Mouse (Mus musculus): ENCODE results near the gene Mesp1. TPM values are rescaled to one million over a fixed set of nuclear protein-coding genes. Genes with fewer than 3 reads are reported as not detected.

The Mesp1 gene
- polyA plus RNA-seq (2015; fragmentation: Nextera tagmentation; extraction: Ambion mirVana) = 0.17 TPM in 1 of 2 replicates, not detected in the other

- no peak for ATAC-seq (ENCODE audit: insufficient read depth, low FRiP score)
- Histone ChIP-seq H3K4me1 (ENCODE audit: control insufficient read depth, insufficient read depth, low read length) (peaks cover 5% of the 10 kb centered on the region; the same call in 1 of the 2 replicates), H3K27me3 (ENCODE audit: control insufficient read depth, insufficient read depth, low read length) (peaks cover 45% of the 10 kb centered on the region), H3K27ac (ENCODE audit: low read length) (no peak within 1 kb of the TSS), H3K9me3 (replicated peaks; ENCODE audit: control insufficient read depth, low read length) (no peaks in the 10 kb centered on the region), H3K4me2 (ENCODE audit: low read depth, low read length) (peak within 1 kb of the TSS; percentile 93), H3K4me3 (replicated peaks; ENCODE audit: low read length) (peak within 1 kb of the TSS; percentile 54), H3K9ac (ENCODE audit: low read length) (peak within 1 kb of the TSS; percentile 63), H3K36me3 (ENCODE audit: control insufficient read depth, insufficient read depth, low read length) (no peaks in the 10 kb centered on the region)
- WGBS = 75% methylated on average over 6 of the region's 6 CpGs
These were observed at the start of gene Mesp1 for GRCm38 (mm10) chr7:79793688-79794087. TSS of gene Mesp1 (minus strand) at chr7:79793788.

GRCm38 (mm10) chr7:79842163-79842562 lies 48.6 kb upstream of the Mesp1 start:
- peak; percentile 61; the same call in 1 of the 2 replicates for ATAC-seq (ENCODE audit: insufficient read depth, low FRiP score)
- 46% methylated on average over 7 of the region's 7 CpGs for WGBS
- peak overlapping the region; percentile 14; the same call in 1 of the 2 replicates for H3K4me3 ChIP-seq (replicated peaks; ENCODE audit: low read length)

GRCm38 (mm10) chr7:79837247-79837646 lies 43.7 kb upstream of the Mesp1 start:
- WGBS = 44% methylated on average over 2 of the region's 2 CpGs
- H3K9ac ChIP-seq (ENCODE audit: low read length) = no peak overlapping the region
- no peak overlapping the region for H3K4me3 ChIP-seq (replicated peaks; ENCODE audit: low read length)
- no peaks in the 10 kb centered on the region for H3K9me3 ChIP-seq (replicated peaks; ENCODE audit: control insufficient read depth, low read length)
- H3K4me1 ChIP-seq (ENCODE audit: control insufficient read depth, insufficient read depth, low read length) = no peaks in the 10 kb centered on the region
- peaks cover 3% of the 10 kb centered on the region; the same call in 1 of the 2 replicates for H3K36me3 ChIP-seq (ENCODE audit: control insufficient read depth, insufficient read depth, low read length)
- H3K4me2 ChIP-seq (ENCODE audit: low read depth, low read length) = no peak overlapping the region
- H3K27ac ChIP-seq (ENCODE audit: low read length) = no peak overlapping the region
- ATAC-seq (ENCODE audit: insufficient read depth, low FRiP score) = no peak
- no peaks in the 10 kb centered on the region for H3K27me3 ChIP-seq (ENCODE audit: control insufficient read depth, insufficient read depth, low read length)

More at GRCm38 (mm10) chr7:79842163-79842562, 48.6 kb upstream of the Mesp1 start:
- no peaks in the 10 kb centered on the region for H3K27me3 ChIP-seq (ENCODE audit: control insufficient read depth, insufficient read depth, low read length)
- no peaks in the 10 kb centered on the region for H3K9me3 ChIP-seq (replicated peaks; ENCODE audit: control insufficient read depth, low read length)
- peak overlapping the region; percentile 27 for H3K4me2 ChIP-seq (ENCODE audit: low read depth, low read length)
- H3K9ac ChIP-seq (ENCODE audit: low read length) = no peak overlapping the region
- H3K4me1 ChIP-seq (ENCODE audit: control insufficient read depth, insufficient read depth, low read length) = 0 out of 2 replicates have a peak, but pooled peaks cover 11% of the 10 kb centered on the region
- peaks cover 3% of the 10 kb centered on the region; the same call in 1 of the 2 replicates for H3K36me3 ChIP-seq (ENCODE audit: control insufficient read depth, insufficient read depth, low read length)
- peak overlapping the region; percentile 55 for H3K27ac ChIP-seq (ENCODE audit: low read length)

- no peaks in the 10 kb centered on the region for H3K27me3 ChIP-seq (ENCODE audit: control insufficient read depth, insufficient read depth, low read length)
- WGBS = 93% methylated on average over 6 of the region's 6 CpGs
- H3K27ac ChIP-seq (ENCODE audit: low read length) = no peak overlapping the region
- H3K4me2 ChIP-seq (ENCODE audit: low read depth, low read length) = no peak overlapping the region
- H3K4me3 ChIP-seq (replicated peaks; ENCODE audit: low read length) = no peak overlapping the region
- peaks cover 11% of the 10 kb centered on the region; the same call in 1 of the 2 replicates for H3K4me1 ChIP-seq (ENCODE audit: control insufficient read depth, insufficient read depth, low read length)
- H3K9me3 ChIP-seq (replicated peaks; ENCODE audit: control insufficient read depth, low read length) = no peaks in the 10 kb centered on the region
- H3K9ac ChIP-seq (ENCODE audit: low read length) = no peak overlapping the region
- peaks cover 3% of the 10 kb centered on the region; the same call in 1 of the 2 replicates for H3K36me3 ChIP-seq (ENCODE audit: control insufficient read depth, insufficient read depth, low read length)
- ATAC-seq (ENCODE audit: insufficient read depth, low FRiP score) = no peak
These were observed 41.6 kb upstream of the Mesp1 start for GRCm38 (mm10) chr7:79835196-79835595.

GRCm38 (mm10) chr7:79832980-79833379 lies 39.4 kb upstream of the Mesp1 start:
- Histone ChIP-seq H3K27ac (ENCODE audit: low read length) (no peak overlapping the region), H3K4me3 (replicated peaks; ENCODE audit: low read length) (no peak overlapping the region), H3K9me3 (replicated peaks; ENCODE audit: control insufficient read depth, low read length) (no peaks in the 10 kb centered on the region), H3K4me2 (ENCODE audit: low read depth, low read length) (no peak overlapping the region), H3K4me1 (ENCODE audit: control insufficient read depth, insufficient read depth, low read length) (peaks cover 11% of the 10 kb centered on the region; the same call in 1 of the 2 replicates), H3K27me3 (ENCODE audit: control insufficient read depth, insufficient read depth, low read length) (no peaks in the 10 kb centered on the region), H3K36me3 (ENCODE audit: control insufficient read depth, insufficient read depth, low read length) (peaks cover under 1% of the 10 kb centered on the region; the same call in 1 of the 2 replicates), H3K9ac (ENCODE audit: low read length) (no peak overlapping the region)
- no peak for ATAC-seq (ENCODE audit: insufficient read depth, low FRiP score)

GRCm38 (mm10) chr7:79831585-79831984 lies 38.0 kb upstream of the Mesp1 start:
- H3K27me3 ChIP-seq (ENCODE audit: control insufficient read depth, insufficient read depth, low read length) = no peaks in the 10 kb centered on the region
- no peak overlapping the region for H3K4me2 ChIP-seq (ENCODE audit: low read depth, low read length)
- no peak overlapping the region for H3K4me3 ChIP-seq (replicated peaks; ENCODE audit: low read length)
- no peaks in the 10 kb centered on the region for H3K36me3 ChIP-seq (ENCODE audit: control insufficient read depth, insufficient read depth, low read length)
- H3K4me1 ChIP-seq (ENCODE audit: control insufficient read depth, insufficient read depth, low read length) = peaks cover 11% of the 10 kb centered on the region; the same call in 1 of the 2 replicates
- H3K27ac ChIP-seq (ENCODE audit: low read length) = peak overlapping the region; percentile 60
- no peak for ATAC-seq (ENCODE audit: insufficient read depth, low FRiP score)
- H3K9me3 ChIP-seq (replicated peaks; ENCODE audit: control insufficient read depth, low read length) = no peaks in the 10 kb centered on the region
- 48% methylated on average over 6 of the region's 6 CpGs for WGBS
- H3K9ac ChIP-seq (ENCODE audit: low read length) = no peak overlapping the region

GRCm38 (mm10) chr7:79831145-79831544 lies 37.6 kb upstream of the Mesp1 start:
- Histone ChIP-seq H3K4me2 (ENCODE audit: low read depth, low read length) (no peak overlapping the region), H3K36me3 (ENCODE audit: control insufficient read depth, insufficient read depth, low read length) (no peaks in the 10 kb centered on the region), H3K9ac (ENCODE audit: low read length) (no peak overlapping the region), H3K4me1 (ENCODE audit: control insufficient read depth, insufficient read depth, low read length) (peaks cover 11% of the 10 kb centered on the region; the same call in 1 of the 2 replicates), H3K27me3 (ENCODE audit: control insufficient read depth, insufficient read depth, low read length) (no peaks in the 10 kb centered on the region), H3K9me3 (replicated peaks; ENCODE audit: control insufficient read depth, low read length) (no peaks in the 10 kb centered on the region), H3K4me3 (replicated peaks; ENCODE audit: low read length) (no peak overlapping the region), H3K27ac (ENCODE audit: low read length) (peak overlapping the region; percentile 60)
- no peak for ATAC-seq (ENCODE audit: insufficient read depth, low FRiP score)
- WGBS = 52% methylated on average over 6 of the region's 6 CpGs

- no peaks in the 10 kb centered on the region for H3K27me3 ChIP-seq (ENCODE audit: control insufficient read depth, insufficient read depth, low read length)
- no peak for ATAC-seq (ENCODE audit: insufficient read depth, low FRiP score)
These were observed 34.8 kb upstream of the Mesp1 start for GRCm38 (mm10) chr7:79828341-79828740.

GRCm38 (mm10) chr7:79822092-79822695 lies 28.6 kb upstream of the Mesp1 start:
- ATAC-seq (ENCODE audit: insufficient read depth, low FRiP score) = no peak
- WGBS = 77% methylated on average over 12 of the region's 12 CpGs
- H3K4me2 ChIP-seq (ENCODE audit: low read depth, low read length) = no peak overlapping the region
- H3K4me1 ChIP-seq (ENCODE audit: control insufficient read depth, insufficient read depth, low read length) = 0 out of 2 replicates have a peak, but pooled peaks cover 2% of the 10 kb centered on the region
- H3K27ac ChIP-seq (ENCODE audit: low read length) = no peak overlapping the region
- no peak overlapping the region for H3K4me3 ChIP-seq (replicated peaks; ENCODE audit: low read length)
- H3K27me3 ChIP-seq (ENCODE audit: control insufficient read depth, insufficient read depth, low read length) = no peaks in the 10 kb centered on the region
- no peak overlapping the region for H3K9ac ChIP-seq (ENCODE audit: low read length)
- no peaks in the 10 kb centered on the region for H3K9me3 ChIP-seq (replicated peaks; ENCODE audit: control insufficient read depth, low read length)
- 0 out of 2 replicates have a peak, but pooled peaks cover 3% of the 10 kb centered on the region for H3K36me3 ChIP-seq (ENCODE audit: control insufficient read depth, insufficient read depth, low read length)

More at GRCm38 (mm10) chr7:79828341-79828740, 34.8 kb upstream of the Mesp1 start:
- 76% methylated on average over 3 of the region's 3 CpGs for WGBS
- Histone ChIP-seq H3K27ac (ENCODE audit: low read length) (no peak overlapping the region), H3K36me3 (ENCODE audit: control insufficient read depth, insufficient read depth, low read length) (0 out of 2 replicates have a peak, but pooled peaks cover 3% of the 10 kb centered on the region), H3K4me1 (ENCODE audit: control insufficient read depth, insufficient read depth, low read length) (peaks cover 11% of the 10 kb centered on the region; the same call in 1 of the 2 replicates), H3K9me3 (replicated peaks; ENCODE audit: control insufficient read depth, low read length) (no peaks in the 10 kb centered on the region), H3K4me2 (ENCODE audit: low read depth, low read length) (no peak overlapping the region), H3K9ac (ENCODE audit: low read length) (no peak overlapping the region), H3K4me3 (replicated peaks; ENCODE audit: low read length) (no peak overlapping the region)
